ENCODE assay signal across 21 mouse cellular contexts in the genomic region with DNA sequence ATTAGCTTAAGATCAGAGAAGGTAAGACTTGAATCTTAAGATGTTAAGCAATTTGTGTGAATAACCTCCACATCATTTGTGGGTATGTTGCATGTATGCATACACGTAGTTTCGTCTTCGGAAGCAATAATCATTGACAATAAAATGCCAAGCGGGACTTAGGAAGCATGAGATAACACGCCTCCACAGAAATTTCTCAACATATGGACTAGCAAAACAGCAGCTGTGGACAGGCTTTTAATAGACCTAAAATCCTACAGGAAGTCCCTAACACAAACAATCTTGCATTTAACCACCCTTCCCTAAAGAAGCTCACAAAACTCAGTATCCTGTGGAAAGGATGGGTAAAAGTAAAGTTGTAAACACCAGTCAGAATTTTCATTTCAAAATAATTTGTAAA.
A peak's percentile ranks its signal among the peaks of the same experiment; 100 is the strongest.
DNase-seq lines count a peak whose midpoint lies in the region; ATAC-seq lines count a peak whose summit lies in the region.
"Had no signal": no experiment of that assay in that cellular context is flagged by ENCODE, and none has a peak within 500 bp of the region (broad histone marks: within the 10 kb centered on the region; RNA-seq: fewer than 3 reads in every experiment).

No protein-coding gene starts in this region.

- no peak for DNase-seq in frontal cortex, postnatal 25 days (ENCODE audit: low spot score in 2 of 2)
- peak; percentile 3 to 22 for DNase-seq in left cerebral cortex, adult 18-20 months (ENCODE audit: low spot score in 2 of 2)
- DNase-seq in left cerebral cortex, postnatal 10 days (ENCODE audit: extremely low spot score in 1 of 2, low spot score in 2 of 2): no peak
- DNase-seq in right cerebral cortex, adult 2 months (ENCODE audit: low spot score in 2 of 2): peak; percentile 19 to 21
- DNase-seq in right cerebral cortex, postnatal 25 days: no peak
- DNase-seq in telencephalon, adult 2 months (ENCODE audit: low read depth, low spot score): peak; percentile 64
- DNase-seq: adrenal gland, postnatal 10 days; adrenal gland, postnatal 36 days; B cell, adult 2 months; cerebellum, adult 11 months; cerebellum, adult 2 months; cerebellum, adult 9-11 months; cerebellum, postnatal 25 days; gastrocnemius, postnatal 25 days; heart, adult 2 months; heart, postnatal 14 days; heart, postnatal 4 days had no signal

- intact Hi-C loops in left cerebral cortex, postnatal 10 days (cut with DNase I): no loop called here

- ATAC-seq in frontal cortex, adult (ENCODE audit: low TSS enrichment): 0 out of 2 replicates have a peak, but pooled peaks have one; percentile 25
- ATAC-seq: forebrain, embryonic 15.5 days; hindbrain, postnatal 0 days; Patski had no signal

Comparison
In these comparisons a context has a peak if more than half of its experiments do, and no peak if none do; other contexts are left out.
1. DNase-seq: peak in left cerebral cortex, adult 18-20 months (2 of 2), right cerebral cortex, adult 2 months (2 of 2) and telencephalon, adult 2 months (single experiment); none in frontal cortex, postnatal 25 days (0 of 2), left cerebral cortex, postnatal 10 days (0 of 2) and right cerebral cortex, postnatal 25 days (single experiment).